In genomic region chr1:192400991-192401390, GRCm38 (mm10) we compare ENCODE assay signal across 12 mouse cellular contexts.
DNase-seq lines count a peak whose midpoint lies in the region; ATAC-seq lines count a peak whose summit lies in the region.
"Had no signal": no experiment of that assay in that cellular context is flagged by ENCODE, and none has a peak within 500 bp of the region (broad histone marks: within the 10 kb centered on the region; RNA-seq: fewer than 3 reads in every experiment).

No protein-coding gene starts in this region.

- no peak overlapping the region for H3K4me3 ChIP-seq in lung, embryonic 16.5 days (ENCODE audit: low read length)
- H3K4me3 ChIP-seq: heart, embryonic 13.5 days; liver, embryonic 13.5 days; neural tube, embryonic 12.5 days had no signal

- WGBS in lung, embryonic 16.5 days: 34% methylated on average over 4 of the region's 4 CpGs

- 0 out of 2 replicates have a peak, but pooled peaks cover 2% of the 10 kb centered on the region for H3K4me1 ChIP-seq in lung, embryonic 16.5 days (replicated peaks; ENCODE audit: control insufficient read depth, insufficient read depth, low read length)
- H3K4me1 ChIP-seq: heart, embryonic 13.5 days; liver, embryonic 13.5 days; neural tube, embryonic 12.5 days had no signal

- H3K4me2 ChIP-seq in lung, embryonic 16.5 days (ENCODE audit: low read depth, low read length): no peak overlapping the region
- H3K4me2 ChIP-seq: heart, embryonic 13.5 days; liver, embryonic 13.5 days; midbrain, embryonic 11.5 days; neural tube, embryonic 12.5 days had no signal

- no peak overlapping the region for H3K9ac ChIP-seq in lung, embryonic 16.5 days (ENCODE audit: low read length)
- H3K9ac ChIP-seq: heart, embryonic 13.5 days; liver, embryonic 13.5 days; neural tube, embryonic 12.5 days had no signal

- no peaks in the 10 kb centered on the region for H3K9me3 ChIP-seq in lung, embryonic 16.5 days (ENCODE audit: control insufficient read depth, low read length)
- H3K9me3 ChIP-seq: heart, embryonic 13.5 days; liver, embryonic 13.5 days; neural tube, embryonic 12.5 days had no signal

- intact Hi-C loops in heart, postnatal 14 days (cut with DNase I): no loop called here
- intact Hi-C loops in heart, postnatal 25 days (cut with DNase I): no loop called here

- no peaks in the 10 kb centered on the region for H3K36me3 ChIP-seq in lung, embryonic 16.5 days (ENCODE audit: control insufficient read depth, insufficient read depth, low read length)
- H3K36me3 ChIP-seq: heart, embryonic 13.5 days; liver, embryonic 13.5 days; neural tube, embryonic 12.5 days had no signal

- no peaks in the 10 kb centered on the region for H3K27me3 ChIP-seq in lung, embryonic 16.5 days (ENCODE audit: control insufficient read depth, insufficient read depth, low read depth, low read length)
- H3K27me3 ChIP-seq: heart, embryonic 13.5 days; neural tube, embryonic 12.5 days had no signal

- peak; percentile 65 for ATAC-seq in lung, embryonic 16.5 days (ENCODE audit: low read depth)

- H3K27ac ChIP-seq in lung, embryonic 16.5 days (ENCODE audit: low read length): no peak overlapping the region
- H3K27ac ChIP-seq: heart, embryonic 13.5 days; liver, embryonic 13.5 days; neural tube, embryonic 12.5 days had no signal

- peak; percentile 9 to 20 for DNase-seq in heart, postnatal 14 days
- no peak for DNase-seq in heart, postnatal 25 days (ENCODE audit: low spot score)
- no peak for DNase-seq in lung, postnatal 36 days
- DNase-seq in cerebellum, adult 8-10 months: peak; percentile 58
- DNase-seq in kidney, postnatal 25 days: peak; percentile 68 to 76
- DNase-seq in frontal cortex, postnatal 36 days (ENCODE audit: low spot score in 2 of 2): no peak
- DNase-seq in embryo, embryonic 10.5 days (ENCODE audit: low spot score): no peak
- DNase-seq: liver, embryonic 13.5 days had no signal

Comparison
In these comparisons a context has a peak if more than half of its experiments do, and no peak if none do; other contexts are left out.
1. DNase-seq: peak in heart, postnatal 14 days (2 of 2), cerebellum, adult 8-10 months (single experiment) and kidney, postnatal 25 days (2 of 2); none in heart, postnatal 25 days (single experiment), lung, postnatal 36 days (single experiment), frontal cortex, postnatal 36 days (0 of 2) and embryo, embryonic 10.5 days (single experiment).